Mouse (Mus musculus) spleen, embryonic (tissue): ENCODE results near the gene Ppp1r14a.

ENCODE experiments used
- CTCF ChIA-PET: fragments of 350-600 bp; sonication (Branson Sonifier 250); formaldehyde crosslinking; loops from one replicate; lab custom pipeline; 2022; lab: Charles Lee

The Ppp1r14a gene

GRCm38 (mm10) chr7:29301127-29301566, 12.0 kb downstream of the Ppp1r14a start:
- CTCF ChIA-PET, result interaction anchor here (0.7 kb wide), 1 partner anchor 712 kb away, joined by 3 read pairs; no protein-coding TSS in a partner anchor

DNA sequence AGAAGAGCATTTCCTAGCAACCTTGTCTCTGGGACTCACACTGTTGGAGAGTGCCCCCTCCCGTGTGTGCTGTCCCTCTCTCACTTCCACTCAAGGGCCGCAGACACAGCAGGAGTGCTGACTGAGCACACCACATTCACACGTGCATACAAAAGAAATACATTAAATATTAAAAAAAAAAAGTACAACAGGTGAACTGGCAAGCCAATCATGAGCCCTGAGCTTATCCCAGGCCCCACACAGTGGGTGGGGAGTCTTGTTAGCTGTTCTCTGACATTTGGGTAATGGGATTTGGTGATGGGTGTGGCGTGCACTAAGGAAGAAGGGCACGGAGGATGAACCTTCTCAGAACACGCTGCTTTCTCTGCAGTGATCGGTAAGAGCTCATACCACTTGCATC, 13.5 kb downstream of the Ppp1r14a start:
- CTCF ChIA-PET, result interaction anchor here (0.7 kb wide), 1 partner anchor 1258 kb away, joined by 8 read pairs; no protein-coding TSS in a partner anchor

GRCm38 (mm10) chr7:29303738-29304462, 14.8 kb downstream of the Ppp1r14a start, which contains the start of gene Dpf1:
Gene Dpf1, plus strand, starts transcription at chr7:29303951.
- CTCF ChIA-PET, result interaction anchor here (1.1 kb wide), 1 partner anchor 177 kb away, joined by 3 read pairs; no protein-coding TSS in a partner anchor

GRCm38 (mm10) chr7:29304463-29305262, 15.6 kb downstream of the Ppp1r14a start:
- CTCF ChIA-PET, result no interaction called here

DNA sequence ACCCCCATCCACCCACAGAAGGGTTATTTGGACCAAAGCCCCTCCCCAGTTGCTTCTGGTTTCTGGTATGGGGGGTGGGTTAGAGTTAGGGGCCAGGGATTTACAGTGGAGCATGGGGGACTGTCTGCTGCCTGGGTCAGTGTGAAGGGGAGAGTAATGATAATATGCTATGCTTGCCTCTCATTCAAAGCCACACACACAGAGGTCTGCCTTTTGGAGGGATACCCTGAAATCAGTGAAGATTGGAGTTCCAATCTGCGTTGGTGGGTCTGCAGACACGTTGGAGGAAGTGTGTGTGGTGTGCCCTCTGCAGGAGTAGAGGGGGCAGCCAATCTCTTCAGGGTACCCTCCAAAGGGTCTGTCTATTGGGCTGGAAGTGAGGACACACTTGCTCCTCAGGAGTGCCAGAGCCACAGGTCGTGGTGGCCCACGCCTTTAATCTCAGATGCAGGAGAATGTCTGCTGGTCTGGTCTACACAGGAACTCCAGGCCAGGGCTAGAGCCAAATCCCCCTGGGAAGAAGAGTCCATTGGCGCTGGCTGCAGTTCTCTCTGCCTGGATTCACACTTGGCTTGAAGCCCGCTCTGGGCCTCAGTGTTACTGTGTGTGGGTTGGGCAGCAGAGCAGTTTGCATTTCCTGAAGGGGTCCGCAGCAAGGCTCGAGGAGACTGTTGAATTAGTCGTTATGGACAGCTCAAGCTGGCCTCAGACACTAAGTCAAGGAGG, 16.3 kb downstream of the Ppp1r14a start:
- CTCF ChIA-PET, result no interaction called here

- CTCF ChIA-PET, result no interaction called here
Observed at GRCm38 (mm10) chr7:29306108-29306507, 17.0 kb downstream of the Ppp1r14a start.

GRCm38 (mm10) chr7:29306619-29307018, 17.5 kb downstream of the Ppp1r14a start:
- CTCF ChIA-PET, result no interaction called here

DNA sequence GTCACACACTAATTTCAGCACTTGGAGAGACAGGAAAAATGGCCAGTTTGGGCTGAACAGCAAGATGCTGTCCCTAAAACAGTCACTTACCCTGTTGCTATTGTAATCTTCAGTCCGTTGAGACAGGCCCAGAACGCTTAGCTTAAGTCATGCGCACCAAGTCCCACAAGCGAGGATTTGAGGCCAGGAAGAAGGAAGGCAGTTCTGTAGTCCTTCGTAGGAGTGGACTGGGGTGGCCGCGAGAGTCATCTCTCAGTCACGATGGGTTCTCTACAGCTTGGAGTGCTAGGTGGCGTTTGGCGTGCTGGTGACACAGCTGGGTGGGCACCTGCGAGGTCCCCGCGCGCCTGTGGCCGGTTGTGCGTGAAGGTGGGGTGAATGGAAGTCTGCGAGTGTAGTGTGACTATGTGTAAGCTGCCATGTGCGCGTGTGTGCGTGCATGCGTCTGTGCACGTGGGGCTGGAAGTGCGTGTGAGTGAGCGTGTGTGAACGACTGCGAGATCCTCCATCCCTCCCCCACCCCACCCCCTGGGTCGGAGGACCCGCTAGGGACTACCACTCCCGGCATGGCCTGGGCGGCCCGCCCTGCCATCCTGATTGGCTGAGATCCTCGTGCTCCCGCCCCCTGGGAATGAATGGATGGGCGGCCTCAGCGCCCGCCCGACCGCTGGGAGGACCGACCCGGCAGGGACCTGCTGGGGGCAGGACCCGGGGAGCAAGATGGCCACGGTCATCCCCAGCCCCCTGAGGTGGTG, 18.4 kb downstream of the Ppp1r14a start:
- CTCF ChIA-PET, result no interaction called here

GRCm38 (mm10) chr7:29309221-29309721, 20.2 kb downstream of the Ppp1r14a start:
- CTCF ChIA-PET, result interaction anchor here (0.6 kb wide), 1 partner anchor 125 kb away, joined by 3 read pairs; no protein-coding TSS in a partner anchor

DNA sequence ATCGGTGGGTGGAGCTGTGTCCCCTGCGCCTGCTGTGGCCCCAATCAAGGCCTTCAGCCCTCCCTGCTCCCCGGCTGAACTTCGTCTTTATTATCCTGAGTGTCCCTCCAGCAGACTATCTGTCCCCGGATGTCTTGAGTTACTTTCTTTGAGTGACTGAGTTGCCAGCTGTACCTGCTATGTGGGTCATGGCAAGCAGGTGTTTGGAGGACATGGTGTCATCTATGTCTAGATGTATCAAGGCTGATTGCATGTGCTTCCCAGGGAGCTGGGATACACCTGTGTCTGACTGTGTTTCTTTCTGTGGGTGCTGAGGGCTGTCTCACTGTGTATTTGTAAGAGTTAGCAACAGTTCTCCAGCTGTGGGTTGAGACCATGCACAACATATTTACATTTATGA, 20.6 kb downstream of the Ppp1r14a start:
- CTCF ChIA-PET, result interaction anchor here (0.6 kb wide), 1 partner anchor 124 kb away, joined by 3 read pairs; no protein-coding TSS in a partner anchor

DNA sequence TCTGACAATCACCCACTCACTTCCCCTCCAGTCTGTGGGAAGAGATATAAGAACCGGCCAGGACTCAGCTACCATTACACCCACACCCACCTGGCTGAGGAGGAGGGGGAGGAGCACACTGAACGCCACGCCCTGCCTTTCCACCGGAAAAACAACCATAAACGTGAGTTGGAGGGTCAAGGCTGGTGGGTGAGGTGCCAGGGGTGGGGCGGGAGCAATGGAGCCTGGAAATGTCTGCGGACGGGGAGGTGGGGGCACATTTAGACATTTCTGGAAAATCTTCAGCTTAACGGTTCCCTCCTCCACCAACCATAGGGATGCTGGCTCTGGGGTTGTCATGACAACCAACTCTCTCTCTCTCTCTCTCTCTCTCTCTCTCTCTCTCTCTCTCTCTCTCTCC, 23.9 kb downstream of the Ppp1r14a start:
- CTCF ChIA-PET, result interaction anchor here (0.5 kb wide), 1 partner anchor 244 kb away, joined by 5 read pairs; no protein-coding TSS in a partner anchor

- CTCF ChIA-PET, result interaction anchor here (0.5 kb wide), 1 partner anchor 243 kb away, joined by 5 read pairs; no protein-coding TSS in a partner anchor
Observed at GRCm38 (mm10) chr7:29313572-29314261, 24.6 kb downstream of the Ppp1r14a start.

GRCm38 (mm10) chr7:29314844-29315628, 25.9 kb downstream of the Ppp1r14a start:
- CTCF ChIA-PET, result no interaction called here

- CTCF ChIA-PET, result interaction anchor here (0.6 kb wide), 1 partner anchor 195 kb away, joined by 11 read pairs; no protein-coding TSS in a partner anchor
Observed at GRCm38 (mm10) chr7:29316137-29316734, 27.1 kb downstream of the Ppp1r14a start.

DNA sequence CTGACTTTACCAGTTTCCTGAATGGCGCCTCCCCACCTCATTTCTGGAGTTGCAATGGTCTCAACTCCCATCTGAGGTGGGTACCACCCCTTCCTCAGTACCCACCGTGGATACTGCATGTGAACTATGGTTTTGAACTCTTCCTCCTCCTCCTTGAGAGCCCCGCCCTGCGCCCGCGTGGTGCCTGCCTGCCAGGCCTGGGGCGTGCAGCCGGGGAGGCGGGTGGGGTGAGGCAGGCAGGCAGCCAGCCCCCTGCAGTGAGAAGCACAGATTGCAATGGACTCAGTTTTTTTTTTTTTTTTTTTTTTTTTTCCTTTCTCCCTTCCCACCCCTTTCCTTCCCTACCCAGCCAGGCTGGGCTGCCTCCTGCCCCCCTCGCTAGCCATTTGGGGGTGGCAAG, 27.9 kb downstream of the Ppp1r14a start:
- CTCF ChIA-PET, result no interaction called here

- CTCF ChIA-PET, result no interaction called here
Observed at GRCm38 (mm10) chr7:29317558-29317957, 28.4 kb downstream of the Ppp1r14a start.

GRCm38 (mm10) chr7:29318115-29318911, 29.2 kb downstream of the Ppp1r14a start:
- CTCF ChIA-PET, result interaction anchor here (0.5 to 0.6 kb wide), 2 partner anchors 439 to 1229 kb away, joined by 5 to 9 read pairs; no protein-coding TSS in a partner anchor
